In the genomic region with DNA sequence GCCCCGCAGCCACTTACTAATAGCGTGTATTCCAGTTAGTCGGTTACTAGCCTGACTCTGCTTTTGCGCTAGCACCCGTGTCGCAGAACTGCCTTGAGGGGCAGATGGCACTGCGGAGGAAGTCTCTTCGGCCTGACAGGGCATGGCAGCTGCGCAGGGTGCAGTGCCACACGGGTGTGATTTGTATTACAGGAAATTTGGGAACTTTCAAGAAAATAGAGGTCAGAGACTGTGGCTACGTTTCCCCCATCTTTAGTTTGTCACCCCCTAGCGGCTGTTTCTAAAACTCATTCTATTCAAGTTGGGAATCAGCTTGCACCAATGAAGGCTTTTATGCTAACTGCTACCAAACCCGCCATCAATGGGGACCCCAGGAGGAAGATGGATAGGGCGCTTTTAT, we compare ENCODE assay signal across 8 mouse cellular contexts. TPM values are rescaled to one million over a fixed set of nuclear protein-coding genes. Genes with fewer than 3 reads are reported as not detected.
A peak's percentile ranks its signal among the peaks of the same experiment; 100 is the strongest.
DNase-seq lines count a peak whose midpoint lies in the region; ATAC-seq and TF ChIP-seq lines count a peak whose summit lies in the region.

No protein-coding gene starts in this region.

- H3K4me1 ChIP-seq in embryonic facial prominence, embryonic 10.5 days, result 0 out of 2 replicates have a peak, but pooled peaks cover 3% of the 10 kb centered on the region

- DNase-seq in layer of hippocampus, adult 2 months (ENCODE audit: low spot score in 2 of 2), result peak; percentile 43 to 65
- DNase-seq in layer of hippocampus, adult 9-10 months (ENCODE audit: low spot score), result no peak
- DNase-seq in MEL-GATA-1-ER (ENCODE audit: extremely low read depth, low read depth), result peak; percentile 24
- peak; percentile 44 for DNase-seq in embryonic facial prominence, embryonic 10.5 days (ENCODE audit: low spot score)
- peak; percentile 29 to 39 for DNase-seq in heart, postnatal 36 days
- DNase-seq in layer of hippocampus, postnatal 14 days (ENCODE audit: low spot score in 2 of 2), result peak; percentile 26 to 62
- DNase-seq in thymus, postnatal 25 days, result peak; percentile 25

- H3K27me3 ChIP-seq in embryonic facial prominence, embryonic 10.5 days (replicated peaks; ENCODE audit: low read depth, poor library complexity, severe bottlenecking), result peaks cover 4% of the 10 kb centered on the region

- H3K4me3 ChIP-seq in layer of hippocampus, adult 2 months, result peak overlapping the region; percentile 39; the same call in 1 of the 2 replicates
- H3K4me3 ChIP-seq in embryonic facial prominence, embryonic 10.5 days, result peak overlapping the region; percentile 43

- peak; percentile 82 for TF ChIP-seq CTCF in layer of hippocampus, adult 2 months (conservative IDR thresholded peaks at IDR 0.05)

- intact Hi-C loops in heart, postnatal 36 days (cut with DNase I), result loop anchor here (2.0 to 10.0 kb wide), 4 partner anchors 74 to 396 kb away; no protein-coding TSS in a partner anchor

- no peaks in the 10 kb centered on the region for H3K9me3 ChIP-seq in embryonic facial prominence, embryonic 10.5 days

- H3K36me3 ChIP-seq in embryonic facial prominence, embryonic 10.5 days (replicated peaks), result no peaks in the 10 kb centered on the region

- no peak overlapping the region for H3K27ac ChIP-seq in layer of hippocampus, adult 2 months
- no peak overlapping the region for H3K27ac ChIP-seq in embryonic facial prominence, embryonic 10.5 days (replicated peaks)

- peak; percentile 77 for ATAC-seq in megakaryocyte-erythroid progenitor cell, adult 5-6 weeks (replicated peaks; ENCODE audit: low FRiP score, low TSS enrichment, poor library complexity, severe bottlenecking)

- WGBS in embryonic facial prominence, embryonic 10.5 days, result 28% methylated on average over 14 of the region's 14 CpGs

RNA-seq across cellular contexts. Expression of a gene that starts 11.6 kb away (rescaled TPM):
- 1 to 10 TPM; 7.2 to 9.5 TPM for total RNA-seq in layer of hippocampus, adult 2 months (2021)
- 21.5 and 22.8 TPM in 2 replicates for polyA plus RNA-seq in embryonic facial prominence, embryonic 10.5 days (2016; fragmentation: Nextera tagmentation; extraction: Ambion mirVana)
- total RNA-seq in heart, postnatal 36 days (2021), result 1 to 10 TPM; 1.3 to 1.7 TPM
- 1 to 10 TPM; 3.7 to 7.0 TPM for total RNA-seq in layer of hippocampus, postnatal 14 days (2021)
- total RNA-seq in megakaryocyte-erythroid progenitor cell, adult 5-6 weeks (2014; fragmentation: Nextera tagmentation), result 2.2 and 8.0 TPM in 2 replicates
- 0.47 TPM in 1 of 2 replicates, not detected in the other for total RNA-seq in megakaryocyte-erythroid progenitor cell, adult 5-6 weeks (2017)

RNA-seq across cellular contexts. Expression of a gene that starts 14.9 kb away (rescaled TPM):
- 10 to 100 TPM; 32.8 to 39.3 TPM for total RNA-seq in layer of hippocampus, adult 2 months (2021)
- polyA plus RNA-seq in embryonic facial prominence, embryonic 10.5 days (2016; fragmentation: Nextera tagmentation; extraction: Ambion mirVana), result 60.6 and 61.8 TPM in 2 replicates
- total RNA-seq in heart, postnatal 36 days (2021), result 10 to 100 TPM; 29.1 to 30.2 TPM
- total RNA-seq in layer of hippocampus, postnatal 14 days (2021), result 10 to 100 TPM; 37.5 to 43.3 TPM
- 16.2 and 20.5 TPM in 2 replicates for total RNA-seq in megakaryocyte-erythroid progenitor cell, adult 5-6 weeks (2014; fragmentation: Nextera tagmentation)
- 16.0 and 34.9 TPM in 2 replicates for total RNA-seq in megakaryocyte-erythroid progenitor cell, adult 5-6 weeks (2017)
